Mouse (Mus musculus): ENCODE results near the gene Rbpjl. TPM values are rescaled to one million over a fixed set of nuclear protein-coding genes. Genes with fewer than 3 reads are reported as not detected.

Rbpjl gene
- polyA plus RNA-seq, 1 experiment from 2014 or later, result 0.05 TPM

DNA sequence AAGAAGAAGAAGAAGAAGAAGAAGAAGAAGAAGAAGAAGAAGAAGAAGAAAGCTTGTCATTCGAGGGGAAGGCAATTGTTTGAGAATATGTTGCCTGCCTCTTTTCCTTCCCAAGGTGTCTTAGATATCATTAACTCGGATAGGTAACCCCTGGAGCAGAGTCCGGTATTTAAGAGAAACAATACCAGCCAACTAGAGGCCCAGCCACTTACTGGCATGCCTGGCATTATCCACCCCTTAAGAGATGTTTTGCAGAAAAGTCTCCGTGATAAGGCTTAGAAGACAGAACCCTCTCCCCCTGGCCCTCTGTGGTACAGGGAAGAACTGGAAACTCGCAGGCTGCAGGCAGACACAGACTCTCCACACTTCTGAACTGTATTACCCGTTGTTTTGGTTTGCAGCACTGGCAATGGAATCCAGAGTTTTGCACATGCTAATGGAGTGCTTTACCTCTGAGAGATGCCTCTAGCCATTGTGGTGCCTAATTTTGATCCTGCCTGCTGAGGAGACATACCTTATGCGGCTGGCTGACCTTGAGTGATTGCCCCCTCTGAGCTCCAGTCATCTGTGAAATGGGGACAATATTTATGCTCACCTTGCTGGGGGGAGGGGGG is 51.1 kb downstream of the Rbpjl start:
- 0 out of 2 replicates have a peak, but pooled peaks cover 6% of the 10 kb centered on the region for H3K4me1 ChIP-seq
- 71% methylated on average over 7 of the region's 7 CpGs for WGBS
- ATAC-seq (replicated peaks), result no peak
- no peaks in the 10 kb centered on the region for H3K36me3 ChIP-seq
- H3K9me3 ChIP-seq, result no peaks in the 10 kb centered on the region
- no peak overlapping the region for H3K9ac ChIP-seq (replicated peaks)
- H3K27me3 ChIP-seq, result no peaks in the 10 kb centered on the region
- H3K4me3 ChIP-seq, result no peak overlapping the region
- no peak overlapping the region for H3K27ac ChIP-seq (replicated peaks)
- no peak overlapping the region for H3K4me2 ChIP-seq (replicated peaks)

DNA sequence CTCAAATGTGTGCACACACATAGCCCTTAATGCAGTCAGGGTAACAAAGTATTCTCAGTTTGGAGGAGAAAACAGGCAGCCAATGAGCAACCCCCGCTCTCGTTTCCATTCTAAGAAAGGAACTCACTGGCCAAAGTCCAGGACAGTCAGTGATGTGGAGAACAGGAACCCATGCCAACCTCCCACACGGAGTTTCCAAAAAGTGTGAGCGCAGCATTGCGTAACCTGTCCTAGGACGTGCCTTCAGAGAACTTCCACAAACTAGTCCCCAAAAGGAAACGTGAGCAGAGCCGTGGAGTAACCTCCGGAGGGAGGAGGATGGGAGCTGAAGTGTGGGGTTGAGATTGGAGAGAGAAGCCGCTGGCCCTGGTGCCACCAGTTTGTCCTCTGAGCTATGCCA is 51.9 kb downstream of the Rbpjl start:
- Histone ChIP-seq H3K36me3 (no peaks in the 10 kb centered on the region), H3K27me3 (no peaks in the 10 kb centered on the region), H3K9me3 (no peaks in the 10 kb centered on the region), H3K4me1 (0 out of 2 replicates have a peak, but pooled peaks cover 6% of the 10 kb centered on the region), H3K4me3 (no peak overlapping the region), H3K9ac (replicated peaks) (no peak overlapping the region), H3K4me2 (replicated peaks) (no peak overlapping the region), H3K27ac (replicated peaks) (no peak overlapping the region)
- ATAC-seq (replicated peaks), result no peak
- WGBS, result 83% methylated on average over 10 of the region's 10 CpGs

DNA sequence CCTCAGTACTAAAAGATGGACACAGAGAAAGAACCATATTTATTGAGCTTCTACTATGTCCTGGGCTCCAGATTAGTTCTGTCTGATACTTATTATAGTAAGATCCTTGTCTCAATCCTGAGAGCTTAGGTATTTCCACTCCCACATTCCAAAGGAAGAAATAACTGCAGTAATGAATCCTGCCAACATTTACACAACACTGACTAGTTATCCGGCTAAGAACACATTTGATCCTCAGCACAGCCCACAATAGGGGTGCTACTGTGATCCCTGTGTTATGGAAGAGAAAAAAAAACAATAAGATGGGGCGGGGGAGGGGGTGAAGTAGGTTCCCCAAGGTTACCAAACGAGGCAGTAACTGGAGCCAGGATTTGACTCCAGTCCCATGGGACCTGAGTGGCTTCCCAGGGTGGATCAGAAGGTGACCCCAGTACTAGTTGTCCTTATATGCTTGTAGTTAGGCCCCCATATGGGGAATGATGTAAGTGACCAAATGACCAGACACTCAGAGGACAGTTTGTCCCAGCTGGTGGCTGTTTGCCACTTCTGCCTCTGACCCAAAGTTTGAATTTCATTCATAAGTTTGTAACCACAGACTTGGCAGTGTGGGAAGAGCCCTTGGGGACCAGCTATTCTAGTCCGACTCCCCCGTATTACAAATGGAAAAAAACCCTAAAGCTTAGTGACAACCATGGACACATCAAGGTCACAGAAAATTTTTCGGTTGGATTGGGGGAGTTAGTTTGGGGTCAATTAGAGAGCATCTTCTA is 52.7 kb downstream of the Rbpjl start:
- ATAC-seq (replicated peaks), result no peak
- whole genome bisulfite sequencing, result 74% methylated on average over 6 of the region's 6 CpGs

DNA sequence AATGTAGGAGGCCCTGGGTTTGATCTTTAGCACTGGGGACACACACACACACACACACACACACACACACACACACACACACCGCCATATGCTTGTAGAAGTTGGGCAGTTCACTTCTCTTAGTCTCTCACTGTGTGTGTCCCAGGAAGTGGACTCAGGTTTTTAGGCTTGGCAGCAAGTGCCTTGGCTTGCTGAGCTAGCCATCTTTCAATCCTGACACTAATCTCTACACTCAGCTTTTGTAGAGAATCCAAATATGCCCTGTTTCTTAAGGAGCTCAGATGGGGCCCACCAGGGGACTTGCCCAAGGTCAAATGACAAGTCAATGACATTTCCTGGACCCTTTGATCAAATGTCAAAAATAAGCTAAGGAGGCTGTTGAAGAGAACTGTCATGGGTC is 53.5 kb downstream of the Rbpjl start:
- WGBS, result 94% methylated on average over 1 of the region's 1 CpGs
- peak overlapping the region; percentile 19; the same call in 1 of the 2 replicates for H3K4me2 ChIP-seq (replicated peaks)

More for the DNA sequence above, 52.7 kb downstream of the Rbpjl start:
- H3K27me3 ChIP-seq, result no peaks in the 10 kb centered on the region
- no peaks in the 10 kb centered on the region for H3K9me3 ChIP-seq
- H3K27ac ChIP-seq (replicated peaks), result no peak overlapping the region
- no peak overlapping the region for H3K9ac ChIP-seq (replicated peaks)
- no peaks in the 10 kb centered on the region for H3K36me3 ChIP-seq
- 0 out of 2 replicates have a peak, but pooled peaks cover 6% of the 10 kb centered on the region for H3K4me1 ChIP-seq
- H3K4me3 ChIP-seq, result no peak overlapping the region
- H3K4me2 ChIP-seq (replicated peaks), result no peak overlapping the region

DNA sequence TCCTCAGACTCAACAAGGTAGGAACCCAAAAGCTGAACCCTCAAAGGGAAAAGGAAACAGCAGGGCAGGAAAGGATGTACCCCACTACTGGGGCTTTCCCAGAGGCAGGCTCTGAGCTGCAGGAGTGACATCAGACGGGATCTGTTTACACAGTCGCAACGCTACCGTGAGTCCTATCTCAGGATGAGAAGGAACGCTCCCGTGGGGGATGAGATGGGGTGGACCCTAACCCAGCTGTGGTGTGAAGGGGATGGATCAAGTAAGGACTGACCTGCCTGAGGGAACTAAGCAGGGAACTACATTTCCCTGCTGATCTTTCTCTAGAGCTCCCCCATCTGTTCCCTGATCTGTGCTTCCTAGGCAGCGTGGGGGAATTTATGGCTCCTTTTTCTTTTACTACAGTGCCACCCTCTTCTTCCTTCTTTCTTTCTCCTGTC is 53.9 kb downstream of the Rbpjl start, which contains the start of gene Sys1:
TSS of gene Sys1 (plus strand) at position 101 of the 437 bp plus-strand sequence.
- H3K4me1 ChIP-seq, result peaks cover 11% of the 10 kb centered on the region
- H3K4me3 ChIP-seq, result no peak within 1 kb of the TSS
- H3K36me3 ChIP-seq, result no peaks in the 10 kb centered on the region
- H3K9me3 ChIP-seq, result no peaks in the 10 kb centered on the region
- H3K4me2 ChIP-seq (replicated peaks), result peak within 1 kb of the TSS; percentile 19; the same call in 1 of the 2 replicates
- no peak for ATAC-seq (replicated peaks)
- H3K27me3 ChIP-seq, result no peaks in the 10 kb centered on the region
- peak within 1 kb of the TSS; percentile 30; the same call in 1 of the 2 replicates for H3K9ac ChIP-seq (replicated peaks)
- 3% methylated on average over 7 of the region's 7 CpGs for WGBS
- no peak within 1 kb of the TSS for H3K27ac ChIP-seq (replicated peaks)

More for the DNA sequence above, 53.5 kb downstream of the Rbpjl start:
- no peaks in the 10 kb centered on the region for H3K36me3 ChIP-seq
- H3K9me3 ChIP-seq, result no peaks in the 10 kb centered on the region
- no peaks in the 10 kb centered on the region for H3K27me3 ChIP-seq
- no peak overlapping the region for H3K27ac ChIP-seq (replicated peaks)
- H3K4me3 ChIP-seq, result no peak overlapping the region
- H3K9ac ChIP-seq (replicated peaks), result no peak overlapping the region
- no peak for ATAC-seq (replicated peaks)
- H3K4me1 ChIP-seq, result peaks cover 6% of the 10 kb centered on the region; the same call in 1 of the 2 replicates

DNA sequence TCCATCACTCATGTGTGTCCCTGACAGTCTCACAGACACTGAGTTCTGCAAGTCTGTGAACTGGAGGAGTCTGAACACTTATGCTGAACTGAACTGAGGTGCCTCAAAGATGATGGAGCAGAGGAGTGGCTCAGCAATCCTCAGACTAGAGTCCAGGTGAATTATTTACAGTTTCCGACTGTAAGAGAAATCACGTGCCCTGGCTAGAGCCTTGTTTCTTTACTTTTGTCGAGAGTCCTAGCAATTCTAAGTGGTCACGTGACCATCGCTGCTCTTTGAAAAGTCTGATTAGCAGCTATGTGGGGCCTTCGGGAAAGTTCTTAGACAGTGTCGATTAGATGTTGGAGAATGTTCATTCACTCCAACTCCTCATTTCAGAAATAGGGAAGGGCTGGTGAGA is 55.0 kb downstream of the Rbpjl start:
- H3K27me3 ChIP-seq, result no peaks in the 10 kb centered on the region
- H3K27ac ChIP-seq (replicated peaks), result no peak overlapping the region
- no peak overlapping the region for H3K4me3 ChIP-seq
- 58% methylated on average over 7 of the region's 7 CpGs for WGBS
- no peak overlapping the region for H3K9ac ChIP-seq (replicated peaks)
- H3K36me3 ChIP-seq, result 0 out of 2 replicates have a peak, but pooled peaks cover 2% of the 10 kb centered on the region
- peaks cover 22% of the 10 kb centered on the region for H3K4me1 ChIP-seq
- no peaks in the 10 kb centered on the region for H3K9me3 ChIP-seq
- no peak overlapping the region for H3K4me2 ChIP-seq (replicated peaks)
- ATAC-seq (replicated peaks), result no peak

DNA sequence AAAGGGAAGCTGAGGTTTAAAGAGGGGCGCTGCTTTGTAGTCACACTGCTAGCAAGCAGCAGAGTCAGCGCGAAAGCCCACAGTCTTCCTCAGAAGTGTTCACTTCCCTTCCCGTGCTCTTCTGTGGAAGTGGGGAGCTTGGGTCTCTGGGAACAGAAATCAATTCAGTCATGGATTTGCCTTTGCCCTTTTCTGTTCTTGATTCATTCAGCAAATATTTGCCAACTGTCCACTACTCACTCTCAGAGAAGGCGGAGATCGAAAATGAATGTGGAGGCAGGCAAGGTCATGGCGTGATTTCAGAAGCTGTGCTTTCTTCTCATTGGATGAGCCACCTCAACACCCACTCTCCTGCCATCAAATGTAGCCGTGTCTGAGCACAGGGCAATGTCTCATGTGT is 55.6 kb downstream of the Rbpjl start:
- Histone ChIP-seq H3K4me1 (peaks cover 22% of the 10 kb centered on the region), H3K27me3 (no peaks in the 10 kb centered on the region), H3K27ac (replicated peaks) (no peak overlapping the region), H3K4me2 (replicated peaks) (no peak overlapping the region), H3K9me3 (no peaks in the 10 kb centered on the region), H3K36me3 (peaks cover 8% of the 10 kb centered on the region), H3K4me3 (no peak overlapping the region), H3K9ac (replicated peaks) (no peak overlapping the region)
- ATAC-seq (replicated peaks), result no peak
- 86% methylated on average over 8 of the region's 8 CpGs for WGBS

DNA sequence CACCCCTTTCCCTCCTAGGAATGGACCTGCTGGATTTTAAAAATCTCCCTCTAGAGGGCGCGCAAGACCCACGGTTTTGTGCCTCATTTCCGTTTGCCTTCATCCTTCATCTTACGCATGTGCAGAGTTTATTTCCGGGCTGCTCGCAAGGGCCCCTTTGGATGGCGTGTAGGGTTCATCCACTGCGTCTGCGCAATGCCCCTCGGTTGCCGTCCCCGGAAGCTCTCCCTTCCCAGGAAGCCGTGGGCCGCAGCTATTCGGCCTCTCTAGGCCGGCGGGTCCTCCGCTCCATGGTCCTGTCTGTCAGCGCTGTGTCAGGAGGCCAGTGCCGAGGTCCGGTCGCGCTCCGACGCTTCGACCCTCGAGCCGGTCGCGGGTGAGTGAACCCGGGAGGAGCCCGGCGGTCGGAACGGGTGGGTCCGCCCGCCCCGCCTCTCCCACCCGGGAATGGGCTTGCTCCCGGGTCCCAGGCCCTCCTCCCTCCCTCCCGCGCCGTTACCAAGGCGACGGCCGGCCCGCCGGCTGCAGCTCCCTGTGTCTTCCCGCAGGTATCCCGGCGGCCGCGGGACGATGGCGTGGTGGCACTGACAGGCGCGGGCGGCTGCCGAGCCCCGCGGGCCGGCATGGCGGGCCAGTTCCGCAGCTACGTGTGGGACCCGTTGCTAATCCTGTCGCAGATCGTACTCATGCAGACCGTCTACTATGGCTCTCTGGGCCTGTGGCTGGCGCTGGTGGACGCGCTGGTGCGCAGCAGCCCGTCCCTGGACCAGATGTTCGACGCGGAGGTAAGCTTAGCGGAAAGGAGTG is 58.0 kb downstream of the Rbpjl start, which contains the start of gene Gm20458:
TSS of gene Gm20458 (plus strand) at position 223 of the 807 bp plus-strand sequence.
- peaks cover 22% of the 10 kb centered on the region for H3K4me1 ChIP-seq
- no peaks in the 10 kb centered on the region for H3K27me3 ChIP-seq
- H3K9ac ChIP-seq (replicated peaks), result peak within 1 kb of the TSS; percentile 80
- peaks cover 27% of the 10 kb centered on the region for H3K36me3 ChIP-seq
- H3K4me2 ChIP-seq (replicated peaks), result peak within 1 kb of the TSS; percentile 69
- under 1% methylated on average over 79 of the region's 79 CpGs for WGBS
- peak within 1 kb of the TSS; percentile 72 for H3K4me3 ChIP-seq
- ATAC-seq (replicated peaks), result peak; percentile 99
- no peaks in the 10 kb centered on the region for H3K9me3 ChIP-seq
- H3K27ac ChIP-seq (replicated peaks), result peak within 1 kb of the TSS; percentile 92

Small RNA genes lying within 50 kb of the gene (microRNA-seq; reads per million reads assigned to microRNA genes)
- gene Mir7678, result not detected

Other genes starting within 250 kb of the Rbpjl start
- 0.55 and 0.75 TPM in 2 replicates for gene Kcns1, start 232.0 kb upstream of the Rbpjl start, polyA plus RNA-seq (2015; fragmentation: Nextera tagmentation; extraction: Ambion mirVana)
- not detected in 2 replicates for gene Wfdc5, start 220.4 kb upstream of the Rbpjl start, polyA plus RNA-seq (2015; fragmentation: Nextera tagmentation; extraction: Ambion mirVana)
- not detected in 2 replicates for gene Wfdc12, start 212.5 kb upstream of the Rbpjl start, polyA plus RNA-seq (2015; fragmentation: Nextera tagmentation; extraction: Ambion mirVana)
- gene Wfdc15a, start 203.0 kb upstream of the Rbpjl start, polyA plus RNA-seq (2015; fragmentation: Nextera tagmentation; extraction: Ambion mirVana), result not detected in 2 replicates
- gene Wfdc15b, start 181.5 kb upstream of the Rbpjl start, polyA plus RNA-seq (2015; fragmentation: Nextera tagmentation; extraction: Ambion mirVana), result not detected in 2 replicates
- not detected in 2 replicates for gene Svs2, start 164.7 kb upstream of the Rbpjl start, polyA plus RNA-seq (2015; fragmentation: Nextera tagmentation; extraction: Ambion mirVana)
- not detected in 2 replicates for gene Svs3b, start 146.5 kb upstream of the Rbpjl start, polyA plus RNA-seq (2015; fragmentation: Nextera tagmentation; extraction: Ambion mirVana)
- gene Svs4, start 124.7 kb upstream of the Rbpjl start, polyA plus RNA-seq (2015; fragmentation: Nextera tagmentation; extraction: Ambion mirVana), result not detected in 2 replicates
- not detected in 2 replicates for gene Svs3a, start 113.9 kb upstream of the Rbpjl start, polyA plus RNA-seq (2015; fragmentation: Nextera tagmentation; extraction: Ambion mirVana)
- not detected in 2 replicates for gene Svs6, start 86.4 kb upstream of the Rbpjl start, polyA plus RNA-seq (2015; fragmentation: Nextera tagmentation; extraction: Ambion mirVana)
- not detected in 2 replicates for gene Svs5, start 70.4 kb upstream of the Rbpjl start, polyA plus RNA-seq (2015; fragmentation: Nextera tagmentation; extraction: Ambion mirVana)
- 0.29 TPM in 1 of 2 replicates, not detected in the other for gene Slpi, start 14.0 kb upstream of the Rbpjl start, polyA plus RNA-seq (2015; fragmentation: Nextera tagmentation; extraction: Ambion mirVana)
- gene Matn4, start 2.0 kb downstream of the Rbpjl start, polyA plus RNA-seq (2015; fragmentation: Nextera tagmentation; extraction: Ambion mirVana), result 0.94 and 1.1 TPM in 2 replicates
- 6.1 and 6.4 TPM in 2 replicates for gene Sdc4, start 40.7 kb downstream of the Rbpjl start, polyA plus RNA-seq (2015; fragmentation: Nextera tagmentation; extraction: Ambion mirVana)
- 76.6 and 82.2 TPM in 2 replicates for gene Sys1, start 53.8 kb downstream of the Rbpjl start, polyA plus RNA-seq (2015; fragmentation: Nextera tagmentation; extraction: Ambion mirVana)
- 6.0 and 6.9 TPM in 2 replicates for gene Gm20458, start 57.8 kb downstream of the Rbpjl start, polyA plus RNA-seq (2015; fragmentation: Nextera tagmentation; extraction: Ambion mirVana)
- not detected in 2 replicates for gene Trp53tg5, start 70.6 kb downstream of the Rbpjl start, polyA plus RNA-seq (2015; fragmentation: Nextera tagmentation; extraction: Ambion mirVana)
- 8.1 and 9.1 TPM in 2 replicates for gene Dbndd2, start 83.0 kb downstream of the Rbpjl start, polyA plus RNA-seq (2015; fragmentation: Nextera tagmentation; extraction: Ambion mirVana)
- gene Pigt, start 94.4 kb downstream of the Rbpjl start, polyA plus RNA-seq (2015; fragmentation: Nextera tagmentation; extraction: Ambion mirVana), result 55.5 and 60.0 TPM in 2 replicates
- 4.3 and 4.5 TPM in 2 replicates for gene Wfdc2, start 159.3 kb downstream of the Rbpjl start, polyA plus RNA-seq (2015; fragmentation: Nextera tagmentation; extraction: Ambion mirVana)
- gene Spint3, start 170.3 kb downstream of the Rbpjl start, polyA plus RNA-seq (2015; fragmentation: Nextera tagmentation; extraction: Ambion mirVana), result not detected in 2 replicates
- not detected in 2 replicates for gene Wfdc6a, start 182.3 kb downstream of the Rbpjl start, polyA plus RNA-seq (2015; fragmentation: Nextera tagmentation; extraction: Ambion mirVana)
- gene Eppin, start 190.5 kb downstream of the Rbpjl start, polyA plus RNA-seq (2015; fragmentation: Nextera tagmentation; extraction: Ambion mirVana), result not detected in 2 replicates
- not detected in 2 replicates for gene Wfdc6b, start 210.4 kb downstream of the Rbpjl start, polyA plus RNA-seq (2015; fragmentation: Nextera tagmentation; extraction: Ambion mirVana)
- gene Wfdc8, start 210.5 kb downstream of the Rbpjl start, polyA plus RNA-seq (2015; fragmentation: Nextera tagmentation; extraction: Ambion mirVana), result not detected in 2 replicates
- gene Wfdc16, start 235.7 kb downstream of the Rbpjl start, polyA plus RNA-seq (2015; fragmentation: Nextera tagmentation; extraction: Ambion mirVana), result not detected in 2 replicates